Mouse (Mus musculus) midbrain, embryonic 16.5 days (tissue): ENCODE results near the gene Gm10197. TPM values are rescaled to one million over a fixed set of nuclear protein-coding genes. Genes with fewer than 3 reads are reported as not detected.

Experiments
- ATAC-seq: fragments of 200-750 bp; cut with Nextera tagmentation; 2 replicates; pipeline ENCODE4 v1.8.0; 2017; ENCODE audit warnings: moderate TSS enrichment
- H3K27ac ChIP-seq: fragments of 300-500 bp; sonication (generic); 2 replicates; pipeline ENCODE4 v1.5.1; 2014; ENCODE audit warnings: mild to moderate bottlenecking, low read length, mixed read lengths
- H3K27me3 ChIP-seq: fragments of 300-500 bp; sonication (generic); 2 replicates; pipeline ENCODE4 v1.6.1; 2014; ENCODE audit warnings: low read depth, low read length, mixed read lengths; ENCODE audit not compliant: control insufficient read depth, insufficient read depth
- H3K36me3 ChIP-seq: fragments of 300-500 bp; sonication (generic); 2 replicates; pipeline ENCODE4 v1.6.1; 2014; ENCODE audit warnings: mild to moderate bottlenecking, low read length, moderate library complexity, mixed read lengths; ENCODE audit not compliant: control insufficient read depth, insufficient read depth
- H3K4me1 ChIP-seq: fragments of 300-500 bp; sonication (generic); 2 replicates; pipeline ENCODE4 v1.6.1; 2014; ENCODE audit warnings: mild to moderate bottlenecking, low read length, mixed read lengths; ENCODE audit not compliant: control insufficient read depth, insufficient read depth
- H3K4me2 ChIP-seq: fragments of 300-500 bp; sonication (generic); 2 replicates; pipeline ENCODE4 v1.6.1; 2014; ENCODE audit warnings: mild to moderate bottlenecking, low read length, mixed read lengths
- H3K4me3 ChIP-seq: fragments of 300-500 bp; sonication (generic); 2 replicates; pipeline ENCODE4 v1.5.1; 2014; ENCODE audit warnings: low read depth, mild to moderate bottlenecking, low read length, moderate library complexity, mixed read lengths
- H3K9ac ChIP-seq: fragments of 300-500 bp; sonication (generic); 2 replicates; pipeline ENCODE4 v1.6.1; 2014; ENCODE audit warnings: low read depth, low read length, mixed read lengths
- H3K9me3 ChIP-seq: fragments of 300-500 bp; sonication (generic); replicated peaks from 2 replicates; pipeline ENCODE4 v1.6.1; 2014; ENCODE audit warnings: mild to moderate bottlenecking, low read length, mixed read lengths; ENCODE audit not compliant: control insufficient read depth, poor library complexity, severe bottlenecking
- WGBS: fragments of 180-500 bp; shearing (Covaris S2); extraction: QIAGEN DNeasy Blood & Tissue Kit; methylation state at CpG from one replicate; pipeline ENCODE4 v1.1.7; 2014; 5-methylcytosine and 5-hydroxymethylcytosine counted together
- polyA plus RNA-seq: library from polyadenylated mRNA; unstranded; fragments of >200 nt; fragmentation: Nextera tagmentation; extraction: Ambion mirVana; gene quantifications from 2 replicates; pipeline ENCODE4 v1.2.1, GENCODE M21; 2015

Gm10197 gene
- polyA plus RNA-seq, 1 experiment from 2014 or later: not detected

- Histone ChIP-seq H3K36me3 (no peaks in the 10 kb centered on the region), H3K9me3 (peaks cover 3% of the 10 kb centered on the region; the same call in 1 of the 2 replicates), H3K9ac (no peak overlapping the region), H3K4me1 (no peaks in the 10 kb centered on the region; the same call in 1 of the 2 replicates), H3K27ac (no peak overlapping the region), H3K27me3 (no peaks in the 10 kb centered on the region), H3K4me3 (no peak overlapping the region), H3K4me2 (no peak overlapping the region)
- ATAC-seq: no peak
- 90% methylated on average over 8 of the region's 8 CpGs for WGBS
These were observed 36.8 kb upstream of the Gm10197 start for GRCm38 (mm10) chr19:53408398-53408797.

GRCm38 (mm10) chr19:53407350-53407749 lies 35.8 kb upstream of the Gm10197 start:
- Histone ChIP-seq H3K27ac (no peak overlapping the region), H3K27me3 (no peaks in the 10 kb centered on the region), H3K4me3 (no peak overlapping the region), H3K36me3 (no peaks in the 10 kb centered on the region), H3K4me1 (no peaks in the 10 kb centered on the region; the same call in 1 of the 2 replicates), H3K9ac (no peak overlapping the region), H3K4me2 (no peak overlapping the region), H3K9me3 (peaks cover 3% of the 10 kb centered on the region; the same call in 1 of the 2 replicates)
- no peak for ATAC-seq
- WGBS: 83% methylated on average over 2 of the region's 2 CpGs

GRCm38 (mm10) chr19:53405810-53406209 lies 34.2 kb upstream of the Gm10197 start:
- Histone ChIP-seq H3K27ac (no peak overlapping the region), H3K4me1 (no peaks in the 10 kb centered on the region; the same call in 1 of the 2 replicates), H3K9ac (no peak overlapping the region), H3K4me3 (no peak overlapping the region), H3K9me3 (peaks cover 3% of the 10 kb centered on the region; the same call in 1 of the 2 replicates), H3K4me2 (no peak overlapping the region), H3K27me3 (no peaks in the 10 kb centered on the region), H3K36me3 (no peaks in the 10 kb centered on the region)
- ATAC-seq: no peak
- WGBS: 72% methylated on average over 2 of the region's 2 CpGs

GRCm38 (mm10) chr19:53404837-53405356 lies 33.3 kb upstream of the Gm10197 start:
- WGBS: 64% methylated on average over 18 of the region's 18 CpGs
- H3K4me2 ChIP-seq: no peak overlapping the region

GRCm38 (mm10) chr19:53404219-53404836 lies 32.8 kb upstream of the Gm10197 start:
- no peak overlapping the region for H3K4me2 ChIP-seq
- no peak overlapping the region for H3K9ac ChIP-seq
- no peak overlapping the region for H3K27ac ChIP-seq
- 94% methylated on average over 10 of the region's 10 CpGs for WGBS
- no peaks in the 10 kb centered on the region for H3K36me3 ChIP-seq
- no peaks in the 10 kb centered on the region for H3K27me3 ChIP-seq
- H3K4me1 ChIP-seq: no peaks in the 10 kb centered on the region; the same call in 1 of the 2 replicates
- peaks cover 3% of the 10 kb centered on the region; the same call in 1 of the 2 replicates for H3K9me3 ChIP-seq
- no peak for ATAC-seq
- H3K4me3 ChIP-seq: no peak overlapping the region

More at GRCm38 (mm10) chr19:53404837-53405356, 33.3 kb upstream of the Gm10197 start:
- Histone ChIP-seq H3K9me3 (peaks cover 3% of the 10 kb centered on the region; the same call in 1 of the 2 replicates), H3K4me3 (no peak overlapping the region), H3K4me1 (no peaks in the 10 kb centered on the region; the same call in 1 of the 2 replicates), H3K9ac (no peak overlapping the region), H3K27me3 (no peaks in the 10 kb centered on the region), H3K36me3 (no peaks in the 10 kb centered on the region), H3K27ac (no peak overlapping the region)
- no peak for ATAC-seq

- 55% methylated on average over 12 of the region's 12 CpGs for WGBS
These were observed 31.3 kb upstream of the Gm10197 start for GRCm38 (mm10) chr19:53402741-53403432.

GRCm38 (mm10) chr19:53400332-53401110 lies 29.0 kb upstream of the Gm10197 start:
- Histone ChIP-seq H3K27me3 (no peaks in the 10 kb centered on the region), H3K4me1 (no peaks in the 10 kb centered on the region; the same call in 1 of the 2 replicates), H3K36me3 (no peaks in the 10 kb centered on the region), H3K9me3 (peaks cover 3% of the 10 kb centered on the region; the same call in 1 of the 2 replicates), H3K27ac (no peak overlapping the region), H3K9ac (no peak overlapping the region), H3K4me3 (no peak overlapping the region), H3K4me2 (no peak overlapping the region)
- ATAC-seq: no peak
- 88% methylated on average over 16 of the region's 16 CpGs for WGBS

More at GRCm38 (mm10) chr19:53402741-53403432, 31.3 kb upstream of the Gm10197 start:
- Histone ChIP-seq H3K4me2 (no peak overlapping the region), H3K27ac (no peak overlapping the region), H3K4me3 (no peak overlapping the region), H3K9ac (no peak overlapping the region), H3K9me3 (peaks cover 3% of the 10 kb centered on the region; the same call in 1 of the 2 replicates), H3K4me1 (no peaks in the 10 kb centered on the region; the same call in 1 of the 2 replicates), H3K36me3 (no peaks in the 10 kb centered on the region), H3K27me3 (no peaks in the 10 kb centered on the region)
- ATAC-seq: no peak

GRCm38 (mm10) chr19:53399213-53399612 lies 27.6 kb upstream of the Gm10197 start:
- H3K4me2 ChIP-seq: no peak overlapping the region
- no peaks in the 10 kb centered on the region for H3K36me3 ChIP-seq
- no peak for ATAC-seq
- no peak overlapping the region for H3K27ac ChIP-seq
- H3K4me1 ChIP-seq: no peaks in the 10 kb centered on the region
- 86% methylated on average over 4 of the region's 4 CpGs for WGBS
- H3K4me3 ChIP-seq: no peak overlapping the region
- H3K9me3 ChIP-seq: no peaks in the 10 kb centered on the region
- H3K9ac ChIP-seq: no peak overlapping the region
- no peaks in the 10 kb centered on the region for H3K27me3 ChIP-seq
